Mouse (Mus musculus): ENCODE data around the gene Btbd9.

Btbd9 gene

DNA sequence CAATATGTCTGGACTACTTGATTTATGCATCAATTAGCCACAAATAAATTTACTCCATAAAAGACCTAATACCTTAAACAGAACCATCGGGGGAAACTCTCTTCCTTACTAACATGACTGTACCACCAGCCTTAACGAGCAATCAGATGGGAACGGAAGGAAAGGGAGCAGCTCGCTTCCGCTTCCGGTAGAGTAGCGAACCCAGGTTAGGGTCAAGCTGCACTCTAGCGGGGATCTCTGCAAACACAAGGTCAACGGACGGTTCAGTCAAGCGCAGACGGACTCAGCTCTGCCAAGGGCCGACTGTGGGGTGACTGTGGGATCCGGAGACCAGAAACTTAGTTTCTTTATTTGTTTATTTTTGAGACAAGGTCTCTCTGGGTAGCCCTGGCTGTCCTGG, 25.9 kb upstream of the Btbd9 start:
- peak; percentile 92 for DNase-seq (ENCODE audit: low read depth, low spot score)

DNA sequence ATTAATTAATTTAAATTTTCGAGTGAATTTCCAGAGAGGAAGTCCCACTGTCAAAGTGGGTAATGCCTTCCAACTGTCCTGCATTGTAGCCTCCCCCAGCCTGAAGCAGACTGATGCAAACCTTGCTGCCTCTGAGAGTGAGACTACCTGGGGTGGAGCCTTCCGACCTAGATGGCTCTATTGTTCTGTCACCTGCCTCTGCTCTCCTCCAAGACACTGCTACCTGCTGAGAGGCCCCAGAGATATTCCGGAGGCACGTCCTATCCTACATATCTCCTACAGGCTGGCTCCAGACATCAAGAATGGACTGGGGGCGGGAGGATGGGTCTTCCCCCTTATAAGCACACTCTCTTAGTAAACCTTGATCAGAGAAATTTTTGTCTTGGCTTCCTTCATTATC, 22.0 kb upstream of the Btbd9 start:
- peak; percentile 97 for DNase-seq (ENCODE audit: low read depth, low spot score)

DNA sequence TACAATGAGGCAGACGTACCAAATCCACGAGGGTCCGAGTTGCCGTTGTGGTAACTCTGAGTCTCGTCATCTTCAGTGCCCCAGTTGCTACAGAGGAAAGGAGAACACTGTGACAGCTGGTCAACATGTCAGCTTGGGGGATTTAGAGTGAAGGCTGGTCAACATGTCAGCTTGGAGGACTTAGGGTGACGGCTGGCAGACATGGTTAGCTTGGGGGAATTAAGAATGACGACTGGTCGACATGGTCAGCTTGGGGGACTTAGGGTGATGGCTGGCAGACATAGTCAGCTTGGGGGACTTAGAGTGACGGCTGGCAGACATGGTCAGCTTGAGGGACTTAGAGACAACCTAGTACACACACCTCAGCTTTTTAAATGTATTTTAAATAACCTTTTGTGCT, 21.5 kb upstream of the Btbd9 start:
- no peak for DNase-seq (ENCODE audit: low read depth, low spot score)

DNA sequence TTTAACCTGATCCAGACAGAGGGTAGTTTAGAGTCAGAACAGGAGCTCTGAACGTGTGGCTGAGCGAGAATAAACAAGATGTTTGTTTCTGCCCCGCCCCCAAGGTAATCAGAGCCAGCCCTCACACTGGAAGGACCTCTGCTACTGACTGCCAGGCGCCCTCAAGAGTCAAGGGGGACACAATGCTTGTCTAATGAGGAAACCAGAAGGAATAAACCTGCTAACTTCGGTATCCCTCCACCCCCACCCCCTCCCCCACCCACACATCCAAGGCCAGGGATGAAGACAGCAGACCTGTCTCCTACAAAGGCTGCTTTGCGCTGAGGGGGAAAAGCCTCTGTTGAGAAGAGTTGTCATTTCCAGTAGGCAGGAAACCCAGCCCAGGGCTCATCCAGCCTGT, 18.6 kb upstream of the Btbd9 start:
- DNase-seq (ENCODE audit: low read depth, low spot score) = peak; percentile 78

DNA sequence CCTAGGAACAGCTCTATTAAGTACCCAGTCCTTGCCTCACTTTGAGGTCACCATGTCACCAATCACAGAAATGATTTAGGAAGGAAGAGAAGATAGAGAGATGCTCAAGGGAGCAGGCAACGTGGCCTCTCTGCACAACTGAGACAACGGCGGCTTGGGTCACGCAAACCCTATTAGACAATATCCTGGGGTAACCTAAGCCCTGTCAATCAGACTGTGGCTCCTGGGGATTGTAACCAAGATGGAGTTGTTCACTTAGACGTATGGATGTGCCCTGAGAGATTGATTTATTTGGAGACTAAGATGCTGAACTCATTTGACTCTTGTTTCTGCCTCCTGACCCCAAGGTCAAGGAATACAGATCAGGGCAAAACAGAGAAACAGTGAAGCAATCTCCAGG, 18.1 kb upstream of the Btbd9 start:
- DNase-seq (ENCODE audit: low read depth, low spot score) = no peak

GRCm38 (mm10) chr17:30590417-30591198, 14.3 kb upstream of the Btbd9 start:
- DNase-seq (ENCODE audit: low read depth, low spot score) = peak; percentile 92

- peak; percentile 30 for DNase-seq (ENCODE audit: low read depth, low spot score)
Measured at GRCm38 (mm10) chr17:30583258-30584001, 7.1 kb upstream of the Btbd9 start.

GRCm38 (mm10) chr17:30582313-30582712, 6.0 kb upstream of the Btbd9 start:
- DNase-seq (ENCODE audit: low read depth, low spot score) = peak; percentile 33

DNA sequence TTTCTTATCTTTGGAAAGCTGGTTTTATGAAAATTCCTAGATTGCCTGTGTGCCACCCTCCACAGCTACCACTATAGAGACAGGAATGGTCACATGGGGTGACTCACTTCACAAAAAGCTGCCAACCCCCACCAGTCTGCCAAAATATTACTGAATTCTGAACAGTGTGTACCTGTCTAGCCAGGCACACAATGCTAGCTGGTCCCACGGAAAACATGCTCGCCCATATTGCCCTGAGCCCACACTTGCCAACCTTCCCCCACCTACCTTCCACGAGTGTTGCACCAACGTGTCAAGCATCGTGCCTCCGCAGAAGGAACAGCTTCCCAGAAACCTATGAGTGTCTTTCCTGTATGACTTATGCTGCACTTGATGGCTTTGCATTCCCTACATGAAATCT, 4.9 kb upstream of the Btbd9 start:
- DNase-seq (ENCODE audit: low read depth, low spot score) = no peak

GRCm38 (mm10) chr17:30580781-30581180, 4.5 kb upstream of the Btbd9 start:
- no peak for DNase-seq (ENCODE audit: low read depth, low spot score)

DNA sequence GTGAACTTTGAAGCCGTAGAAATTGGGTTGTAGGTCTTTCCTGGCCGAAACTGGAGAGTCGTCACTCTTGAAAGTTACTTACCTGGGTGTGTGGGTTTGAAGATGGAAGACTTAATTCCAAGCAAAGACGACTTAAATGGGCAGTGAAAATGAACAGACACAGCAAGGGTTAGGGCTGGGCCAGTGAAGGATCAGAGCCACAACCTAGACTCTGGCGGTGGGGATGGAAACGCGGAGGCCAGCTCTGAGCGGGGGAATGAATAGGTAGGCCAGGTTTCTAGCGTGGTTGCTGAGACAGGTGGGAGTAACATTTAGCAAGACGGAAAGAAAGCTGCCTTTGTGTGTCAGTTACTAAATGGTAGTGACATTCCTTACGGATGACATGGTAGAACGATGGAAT, 658 bp upstream of the Btbd9 start:
- DNase-seq (ENCODE audit: low read depth, low spot score) = peak; percentile 44

- DNase-seq (ENCODE audit: low read depth, low spot score) = peak; percentile 60
Measured at GRCm38 (mm10) chr17:30575121-30575904, 975 bp downstream of the Btbd9 start.

- no peak for DNase-seq (ENCODE audit: low read depth, low spot score)
Measured at GRCm38 (mm10) chr17:30574783-30575075, 1.6 kb downstream of the Btbd9 start.

GRCm38 (mm10) chr17:30573990-30574782, 2.1 kb downstream of the Btbd9 start:
- DNase-seq (ENCODE audit: low read depth, low spot score) = no peak

GRCm38 (mm10) chr17:30570971-30571370, 5.3 kb downstream of the Btbd9 start:
- peak; percentile 23 for DNase-seq (ENCODE audit: low read depth, low spot score)

DNA sequence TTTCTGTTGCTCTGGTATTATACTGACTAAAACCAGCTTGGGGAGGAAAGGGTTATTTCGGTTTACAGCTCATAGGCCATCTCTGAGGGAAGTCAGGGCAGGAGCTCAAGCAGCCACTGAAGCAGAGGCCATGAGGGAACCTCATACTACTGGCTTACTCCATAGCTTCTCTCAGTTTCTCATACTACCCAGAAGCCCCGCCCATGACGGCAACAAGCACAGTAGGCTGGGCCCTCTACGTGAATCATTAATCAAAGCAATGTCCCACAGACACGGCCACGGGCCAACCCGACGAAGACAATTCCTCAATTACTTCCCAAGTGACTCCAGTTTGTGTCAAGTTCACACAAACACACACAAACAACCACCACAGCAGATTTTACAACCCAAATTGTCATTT, 6.1 kb downstream of the Btbd9 start:
- peak; percentile 46 for DNase-seq (ENCODE audit: low read depth, low spot score)

GRCm38 (mm10) chr17:30568473-30568872, 7.8 kb downstream of the Btbd9 start:
- DNase-seq (ENCODE audit: low read depth, low spot score) = no peak

DNA sequence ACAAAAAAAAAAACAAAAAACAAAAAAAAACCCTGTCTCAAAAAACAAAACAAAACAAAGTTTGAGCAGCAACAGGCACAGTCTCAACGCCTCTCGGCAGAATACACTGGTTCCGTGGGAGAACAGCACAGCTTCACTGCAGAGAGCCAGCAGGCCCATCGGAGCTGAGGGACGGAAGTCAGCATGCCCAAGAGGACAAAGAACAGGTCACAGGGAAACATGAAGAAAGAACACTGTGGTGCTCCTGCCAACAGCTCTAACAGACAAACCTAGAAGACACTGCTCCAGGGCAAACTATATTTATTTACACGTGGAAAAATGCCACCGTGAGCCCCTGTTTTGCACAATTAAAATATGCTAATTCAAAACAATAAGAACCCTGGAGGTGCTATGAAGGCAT, 11.3 kb downstream of the Btbd9 start:
- no peak for DNase-seq (ENCODE audit: low read depth, low spot score)

DNA sequence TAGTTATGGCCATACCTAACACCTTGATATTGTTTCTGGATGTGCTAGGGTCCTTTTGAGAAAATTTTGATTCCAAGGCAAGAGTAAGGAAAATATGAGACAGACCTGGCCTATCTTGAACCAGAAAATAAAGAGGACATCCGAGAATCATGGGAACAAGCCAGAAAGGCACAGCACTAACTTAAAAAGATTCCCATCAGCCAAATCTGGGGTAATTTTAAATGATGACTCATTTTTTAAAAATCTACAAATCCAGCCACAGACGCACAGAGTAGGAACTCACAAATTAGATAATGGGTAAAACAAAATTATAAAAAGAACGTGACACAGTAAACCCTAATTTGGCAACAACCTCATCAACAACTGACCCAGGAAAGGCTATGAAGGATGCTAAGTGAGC, 11.9 kb downstream of the Btbd9 start:
- no peak for DNase-seq (ENCODE audit: low read depth, low spot score)

DNA sequence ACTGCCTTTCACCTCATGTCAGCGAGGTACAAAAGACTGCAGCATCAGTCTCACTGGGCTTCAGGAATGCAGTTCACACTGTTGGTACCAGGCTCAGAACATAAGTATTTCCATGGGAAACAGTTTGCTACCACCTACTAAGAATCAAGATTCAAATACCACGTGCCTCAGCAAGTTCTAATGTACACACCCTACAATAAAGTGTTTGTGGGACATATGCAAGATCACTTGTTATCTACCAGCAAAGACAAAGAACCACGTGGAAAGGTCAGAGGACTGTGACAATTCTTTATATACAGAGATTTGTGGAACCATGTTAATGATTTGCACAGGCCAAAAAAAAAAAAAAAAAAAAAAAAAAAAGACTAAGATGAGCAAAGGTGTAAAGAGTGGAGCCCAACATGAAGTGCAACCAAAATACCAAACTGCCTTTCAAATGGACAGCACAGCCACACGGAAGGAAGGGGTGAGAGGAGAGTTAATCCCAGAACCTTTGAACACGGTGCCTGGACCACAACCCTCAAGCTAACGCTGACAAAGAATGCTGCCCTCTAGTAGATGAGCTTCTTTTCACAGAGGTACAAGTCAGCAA, 12.7 kb downstream of the Btbd9 start:
- no peak for DNase-seq (ENCODE audit: low read depth, low spot score)

DNA sequence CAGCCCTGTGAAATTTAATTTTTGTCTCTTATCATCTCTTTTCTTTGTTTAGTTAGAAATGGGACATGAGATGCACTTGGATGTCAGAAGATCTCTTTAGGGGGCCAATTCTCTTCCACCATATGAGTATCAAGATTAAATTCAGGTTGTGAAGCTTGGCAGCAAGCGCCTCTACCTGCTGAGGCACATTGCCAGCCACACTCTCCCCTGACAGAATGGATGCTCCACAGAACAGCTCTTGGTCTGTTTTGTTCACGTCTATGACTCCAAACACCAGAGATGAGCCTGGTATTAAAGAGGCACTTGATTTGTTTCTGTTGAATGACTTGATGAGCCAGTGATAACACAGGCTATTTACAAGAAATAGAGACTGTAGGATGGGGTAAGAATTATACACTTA, 13.5 kb downstream of the Btbd9 start:
- DNase-seq (ENCODE audit: low read depth, low spot score) = no peak

Data from R1 (cell line).